Mouse (Mus musculus) midbrain, postnatal 0 days (tissue): Measurements from ENCODE around the gene Pinlyp. TPM values are rescaled to one million over a fixed set of nuclear protein-coding genes. Genes with fewer than 3 reads are reported as not detected.

Experiments used
- ATAC-seq: fragments of 200-750 bp; cut with Nextera tagmentation; 2 replicates; pipeline ENCODE4 v1.8.0; 2017; ENCODE audit warnings: moderate number of reproducible peaks, mild to moderate bottlenecking, moderate TSS enrichment, moderate library complexity; ENCODE audit not compliant: low FRiP score
- DNase-seq: peaks from one replicate; pipeline ENCODE4 v3.0.0-alpha.2; 2015; ENCODE audit warnings: low spot score
- H3K27ac ChIP-seq: fragments of 300-500 bp; sonication (generic); 2 replicates; pipeline ENCODE4 v1.5.1; 2014; ENCODE audit warnings: low read depth, mild to moderate bottlenecking, low read length, mixed read lengths
- H3K27me3 ChIP-seq: fragments of 300-500 bp; sonication (generic); 2 replicates; pipeline ENCODE4 v1.6.1; 2014; ENCODE audit warnings: low read length, control low read depth, mixed read lengths; ENCODE audit not compliant: insufficient read depth
- H3K36me3 ChIP-seq: fragments of 300-500 bp; sonication (generic); 2 replicates; pipeline ENCODE4 v1.6.1; 2014; ENCODE audit warnings: low read length, control low read depth, mixed read lengths; ENCODE audit not compliant: insufficient read depth
- H3K4me1 ChIP-seq: fragments of 300-500 bp; sonication (generic); 2 replicates; pipeline ENCODE4 v1.6.1; 2014; ENCODE audit warnings: mild to moderate bottlenecking, control low read depth, antibody characterized with exemption, low read length, mixed read lengths; ENCODE audit not compliant: insufficient read depth
- H3K4me2 ChIP-seq: fragments of 300-500 bp; sonication (generic); 2 replicates; pipeline ENCODE4 v1.6.1; 2014; ENCODE audit warnings: low read depth, mild to moderate bottlenecking, low read length, mixed read lengths; ENCODE audit not compliant: poor library complexity, severe bottlenecking
- H3K4me3 ChIP-seq: fragments of 300-500 bp; sonication (generic); 2 replicates; pipeline ENCODE4 v1.5.1; 2014; ENCODE audit warnings: low read depth, mild to moderate bottlenecking, low read length, moderate library complexity
- H3K9ac ChIP-seq: fragments of 300-500 bp; sonication (generic); replicated peaks from 2 replicates; pipeline ENCODE4 v1.6.1; 2014; ENCODE audit warnings: mild to moderate bottlenecking, low read length, moderate library complexity, mixed read lengths; ENCODE audit not compliant: poor library complexity, severe bottlenecking
- H3K9me3 ChIP-seq: fragments of 300-500 bp; sonication (generic); 2 replicates; pipeline ENCODE4 v1.6.1; 2016; ENCODE audit warnings: low read length, control low read depth
- CTCF ChIP-seq: IDR thresholded peaks from 2 replicates; pipeline ENCODE4 v1.5.1; 2016; ENCODE audit warnings: antibody characterized with exemption, mild to moderate bottlenecking
- WGBS: fragments of 180-500 bp; shearing (Covaris S2); extraction: QIAGEN DNeasy Blood & Tissue Kit; methylation state at CpG from one replicate; pipeline ENCODE4 v1.1.7; 2014; 5-methylcytosine and 5-hydroxymethylcytosine counted together
- polyA plus RNA-seq: library from polyadenylated mRNA; unstranded; fragments of >200 nt; fragmentation: Nextera tagmentation; extraction: Ambion mirVana; gene quantifications from 2 replicates; pipeline ENCODE4 v1.2.1, GENCODE M21; 2015
- total RNA-seq: library from RNA; depleted of rRNA; stranded (reverse); fragments of >200 nt; gene quantifications from 2 replicates; pipeline ENCODE4 v1.2.3, GENCODE M21; 2014

The Pinlyp gene
- total and polyA plus RNA-seq, 2 experiments from 2014 or later, result not detected

- Histone ChIP-seq H3K9ac (no peak overlapping the region), H3K27ac (no peak overlapping the region), H3K27me3 (no peaks in the 10 kb centered on the region), H3K4me3 (no peak overlapping the region), H3K4me2 (no peak overlapping the region), H3K36me3 (peaks cover 53% of the 10 kb centered on the region), H3K9me3 (no peaks in the 10 kb centered on the region), H3K4me1 (no peaks in the 10 kb centered on the region)
- DNase-seq, result no peak
- WGBS, result 96% methylated on average over 11 of the region's 11 CpGs
- no peak for TF ChIP-seq CTCF
- no peak for ATAC-seq
Observed at GRCm38 (mm10) chr7:24565627-24566026, 19.7 kb upstream of the Pinlyp start.

DNA sequence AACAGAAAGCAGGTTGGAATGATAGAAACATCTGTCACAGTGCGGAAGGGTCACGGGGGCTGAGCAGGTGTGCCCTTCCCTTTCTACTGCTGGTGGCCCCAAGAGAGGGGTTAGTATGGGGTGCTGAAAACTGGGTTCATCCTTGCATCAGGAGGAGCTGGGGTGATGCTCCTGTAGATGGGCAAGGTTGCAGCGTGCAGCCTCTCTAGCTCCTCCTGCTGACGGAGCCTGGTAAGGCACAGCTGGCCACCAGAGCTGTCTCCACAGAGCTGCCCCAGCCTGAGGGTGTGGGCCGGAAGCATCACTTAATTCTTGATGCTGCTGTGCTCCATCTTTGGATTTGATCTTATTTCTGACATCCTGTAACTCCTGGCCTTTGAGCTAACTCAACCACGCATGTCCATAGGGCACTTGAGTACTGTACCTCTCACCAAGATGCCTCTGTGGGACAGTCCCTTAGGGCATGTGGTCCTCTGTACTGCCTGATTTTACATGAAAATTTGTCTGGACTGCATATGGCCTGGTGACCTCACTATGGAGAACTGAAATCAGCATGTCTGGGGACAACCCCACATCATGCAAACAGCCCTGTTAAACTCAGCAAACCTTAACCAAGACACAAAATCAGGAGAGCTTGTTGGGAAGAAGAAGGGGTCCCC, 18.8 kb upstream of the Pinlyp start:
- DNase-seq, result peak; percentile 38
- no peak overlapping the region for H3K4me3 ChIP-seq
- no peak overlapping the region for H3K4me2 ChIP-seq
- H3K4me1 ChIP-seq, result no peaks in the 10 kb centered on the region
- H3K36me3 ChIP-seq, result peaks cover 45% of the 10 kb centered on the region
- no peak for ATAC-seq
- H3K9me3 ChIP-seq, result no peaks in the 10 kb centered on the region
- no peaks in the 10 kb centered on the region for H3K27me3 ChIP-seq
- H3K27ac ChIP-seq, result no peak overlapping the region
- peak; percentile 72 for TF ChIP-seq CTCF
- 61% methylated on average over 6 of the region's 6 CpGs for WGBS
- no peak overlapping the region for H3K9ac ChIP-seq

DNA sequence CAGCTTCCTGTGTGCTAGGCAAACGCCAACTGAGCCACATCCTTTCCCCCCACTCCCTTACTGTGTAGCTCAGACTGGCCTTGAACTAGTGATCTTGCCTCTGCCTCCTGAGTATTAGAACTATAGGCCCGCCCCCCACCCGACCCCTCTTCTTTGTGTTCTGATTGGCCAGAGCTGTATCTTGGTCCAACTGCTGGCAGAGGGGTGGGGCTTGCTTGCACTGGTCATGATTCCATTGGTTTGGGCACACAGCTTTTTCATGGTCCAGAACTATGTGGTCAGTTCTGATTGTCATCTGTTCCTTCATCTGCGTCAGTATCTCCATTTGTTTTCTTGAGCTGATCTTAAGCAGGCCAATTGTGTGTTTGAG, 17.9 kb upstream of the Pinlyp start:
- Histone ChIP-seq H3K9me3 (no peaks in the 10 kb centered on the region), H3K4me1 (no peaks in the 10 kb centered on the region), H3K27me3 (no peaks in the 10 kb centered on the region), H3K36me3 (peaks cover 45% of the 10 kb centered on the region), H3K4me2 (no peak overlapping the region), H3K27ac (no peak overlapping the region), H3K4me3 (no peak overlapping the region), H3K9ac (no peak overlapping the region)
- 89% methylated on average over 4 of the region's 4 CpGs for WGBS
- DNase-seq (no peak), ATAC-seq (no peak)
- no peak for TF ChIP-seq CTCF

DNA sequence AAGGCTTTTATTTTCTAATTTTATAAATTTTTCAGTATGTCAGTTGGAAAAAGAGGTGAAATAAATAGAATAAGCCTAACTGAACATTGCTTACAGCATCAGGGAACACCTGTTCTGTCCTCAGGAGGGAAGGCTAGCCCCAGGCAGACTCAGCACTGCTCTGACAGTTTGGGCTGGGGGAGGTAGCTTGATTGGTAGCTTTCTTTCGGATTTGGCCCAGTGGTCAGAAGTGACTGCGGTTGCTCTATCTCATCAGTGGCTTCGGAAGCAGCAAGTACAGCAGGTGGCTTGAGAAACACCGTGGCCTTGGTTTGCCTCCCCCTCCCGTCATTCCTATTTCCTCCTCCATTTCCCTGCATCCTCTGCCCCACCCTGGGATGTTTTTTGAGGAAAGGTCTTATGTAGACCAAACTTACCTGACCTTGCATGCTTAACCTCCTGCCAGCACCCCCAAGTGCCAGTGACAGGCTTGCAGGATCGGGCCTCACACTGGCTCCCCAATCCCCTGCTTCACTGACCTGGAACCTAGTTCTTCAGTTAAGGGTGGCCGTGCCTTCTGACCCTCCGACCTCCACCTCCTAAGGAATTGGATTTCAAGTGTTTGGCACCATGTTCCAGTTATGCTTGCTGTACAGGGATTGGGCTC, 17.4 kb upstream of the Pinlyp start:
- no peaks in the 10 kb centered on the region for H3K9me3 ChIP-seq
- H3K36me3 ChIP-seq, result peaks cover 41% of the 10 kb centered on the region
- 92% methylated on average over 8 of the region's 8 CpGs for WGBS
- no peak overlapping the region for H3K9ac ChIP-seq
- no peak for TF ChIP-seq CTCF
- no peak overlapping the region for H3K4me2 ChIP-seq
- H3K4me1 ChIP-seq, result no peaks in the 10 kb centered on the region
- DNase-seq, result no peak
- H3K27ac ChIP-seq, result no peak overlapping the region
- H3K4me3 ChIP-seq, result no peak overlapping the region
- H3K27me3 ChIP-seq, result no peaks in the 10 kb centered on the region
- ATAC-seq, result no peak

GRCm38 (mm10) chr7:24561450-24561849, 15.5 kb upstream of the Pinlyp start:
- ATAC-seq (no peak), DNase-seq (no peak)
- Histone ChIP-seq H3K9me3 (no peaks in the 10 kb centered on the region), H3K36me3 (peaks cover 22% of the 10 kb centered on the region), H3K4me2 (no peak overlapping the region), H3K9ac (no peak overlapping the region), H3K27me3 (no peaks in the 10 kb centered on the region), H3K27ac (no peak overlapping the region), H3K4me3 (no peak overlapping the region), H3K4me1 (no peaks in the 10 kb centered on the region)
- 90% methylated on average over 4 of the region's 4 CpGs for WGBS
- TF ChIP-seq CTCF, result no peak

- H3K36me3 ChIP-seq, result peaks cover 9% of the 10 kb centered on the region; the same call in 1 of the 2 replicates
- H3K4me2 ChIP-seq, result no peak overlapping the region
- no peaks in the 10 kb centered on the region for H3K9me3 ChIP-seq
- no peak overlapping the region for H3K4me3 ChIP-seq
- no peak overlapping the region for H3K9ac ChIP-seq
- no peaks in the 10 kb centered on the region for H3K4me1 ChIP-seq
- TF ChIP-seq CTCF, result no peak
- H3K27ac ChIP-seq, result no peak overlapping the region
- no peaks in the 10 kb centered on the region for H3K27me3 ChIP-seq
- no peak for ATAC-seq
- no peak for DNase-seq
- WGBS, result 91% methylated on average over 10 of the region's 10 CpGs
Observed at GRCm38 (mm10) chr7:24555786-24556185, 9.9 kb upstream of the Pinlyp start.
